Mouse (Mus musculus) kidney, embryonic 15.5 days (tissue): Measurements from ENCODE around the gene Zcchc24. TPM values are rescaled to one million over a fixed set of nuclear protein-coding genes. Genes with fewer than 3 reads are reported as not detected.
A peak's percentile ranks its signal among the peaks of the same experiment; 100 is the strongest.

Experiments
- ATAC-seq: fragments of 200-750 bp; cut with Nextera tagmentation; replicated peaks from 2 replicates; pipeline ENCODE4 v1.8.0; 2017; ENCODE audit warnings: moderate TSS enrichment; ENCODE audit not compliant: low FRiP score
- H3K27ac ChIP-seq: fragments of 300-500 bp; sonication (generic); 2 replicates; pipeline ENCODE4 v1.5.1; 2015; ENCODE audit warnings: mild to moderate bottlenecking, inconsistent platforms
- H3K27me3 ChIP-seq: fragments of 300-500 bp; sonication (generic); 2 replicates; pipeline ENCODE4 v1.6.1; 2015; ENCODE audit warnings: inconsistent platforms
- H3K36me3 ChIP-seq: fragments of 300-500 bp; sonication (generic); 2 replicates; pipeline ENCODE4 v1.6.1; 2015; ENCODE audit warnings: inconsistent platforms
- H3K4me1 ChIP-seq: fragments of 300-500 bp; sonication (generic); 2 replicates; pipeline ENCODE4 v1.6.1; 2015; ENCODE audit warnings: inconsistent platforms
- H3K4me2 ChIP-seq: fragments of 300-500 bp; sonication (generic); 2 replicates; pipeline ENCODE4 v1.6.1; 2015; ENCODE audit warnings: moderate library complexity, mild to moderate bottlenecking, inconsistent platforms
- H3K4me3 ChIP-seq: fragments of 300-500 bp; sonication (generic); replicated peaks from 2 replicates; pipeline ENCODE4 v1.5.1; 2015; ENCODE audit warnings: mild to moderate bottlenecking, inconsistent platforms
- H3K9ac ChIP-seq: fragments of 300-500 bp; sonication (generic); 2 replicates; pipeline ENCODE4 v1.6.1; 2015; ENCODE audit warnings: mild to moderate bottlenecking, inconsistent platforms
- H3K9me3 ChIP-seq: fragments of 300-500 bp; sonication (generic); replicated peaks from 2 replicates; pipeline ENCODE4 v1.6.1; 2016; ENCODE audit warnings: inconsistent platforms
- WGBS: fragments of 180-500 bp; shearing (Covaris S2); methylation state at CpG from one replicate; pipeline ENCODE4 v1.1.7; 2015; ENCODE audit warnings: mixed read lengths; 5-methylcytosine and 5-hydroxymethylcytosine counted together
- polyA plus RNA-seq: library from polyadenylated mRNA; unstranded; fragments of >200 nt; fragmentation: Nextera tagmentation; extraction: Ambion mirVana; gene quantifications from 2 replicates; pipeline ENCODE4 v1.2.1, GENCODE M21; 2015

Zcchc24 gene
- polyA plus RNA-seq, 1 experiment from 2014 or later: 21.0 TPM

DNA sequence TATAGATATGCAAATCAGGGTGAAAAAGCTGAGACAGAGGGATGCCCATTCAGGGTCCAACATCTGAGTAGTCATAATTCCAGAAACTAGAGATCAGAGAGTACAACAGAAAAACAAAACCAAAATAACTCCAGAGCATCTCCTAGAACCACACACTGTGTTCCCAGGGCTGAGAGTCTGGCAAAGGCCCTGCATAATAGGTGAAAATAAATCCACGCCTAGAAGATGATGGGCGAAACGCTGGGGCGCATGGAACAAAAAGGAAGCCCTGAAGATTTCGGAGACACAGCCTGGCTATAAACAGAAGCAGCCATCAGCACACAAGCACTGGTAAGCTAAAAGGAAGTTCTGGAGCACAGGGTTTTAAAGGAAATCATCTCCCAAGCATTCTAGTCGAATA is 26.2 kb upstream of the Zcchc24 start:
- no peak overlapping the region for H3K9ac ChIP-seq
- H3K27me3 ChIP-seq: peaks cover 4% of the 10 kb centered on the region; the same call in 1 of the 2 replicates
- 65% methylated on average over 6 of the region's 6 CpGs for WGBS
- 0 out of 2 replicates have a peak overlapping the region, but pooled peaks have one; percentile 16 for H3K4me2 ChIP-seq
- no peaks in the 10 kb centered on the region for H3K9me3 ChIP-seq
- H3K4me3 ChIP-seq: no peak overlapping the region
- H3K4me1 ChIP-seq: peaks cover 23% of the 10 kb centered on the region
- peak overlapping the region; percentile 83 for H3K27ac ChIP-seq
- no peak for ATAC-seq
- no peaks in the 10 kb centered on the region for H3K36me3 ChIP-seq

DNA sequence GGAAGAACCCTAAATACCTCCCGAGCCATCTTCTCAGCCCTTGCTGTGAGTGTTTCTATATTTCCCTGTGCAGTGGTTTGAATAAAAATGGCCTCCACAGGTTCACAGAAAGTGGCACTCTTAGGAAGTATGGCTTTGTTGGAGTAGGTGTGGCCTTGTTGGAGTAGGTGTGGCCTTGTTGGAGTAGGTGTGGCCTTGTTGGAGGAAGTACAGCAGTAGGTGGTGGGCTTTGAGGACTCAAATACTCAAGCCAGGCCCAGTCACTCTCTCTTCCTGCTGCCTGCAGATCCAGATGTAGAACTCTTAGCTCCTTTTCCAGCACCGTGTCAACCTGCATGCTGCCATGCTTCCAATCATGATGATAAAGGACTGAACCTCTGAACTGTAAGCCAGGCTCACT is 25.5 kb upstream of the Zcchc24 start:
- Histone ChIP-seq H3K4me2 (no peak overlapping the region), H3K4me1 (peaks cover 18% of the 10 kb centered on the region), H3K9ac (no peak overlapping the region), H3K36me3 (no peaks in the 10 kb centered on the region), H3K9me3 (no peaks in the 10 kb centered on the region), H3K27ac (no peak overlapping the region), H3K4me3 (no peak overlapping the region), H3K27me3 (no peaks in the 10 kb centered on the region)
- WGBS: 93% methylated on average over 2 of the region's 2 CpGs
- ATAC-seq: no peak

DNA sequence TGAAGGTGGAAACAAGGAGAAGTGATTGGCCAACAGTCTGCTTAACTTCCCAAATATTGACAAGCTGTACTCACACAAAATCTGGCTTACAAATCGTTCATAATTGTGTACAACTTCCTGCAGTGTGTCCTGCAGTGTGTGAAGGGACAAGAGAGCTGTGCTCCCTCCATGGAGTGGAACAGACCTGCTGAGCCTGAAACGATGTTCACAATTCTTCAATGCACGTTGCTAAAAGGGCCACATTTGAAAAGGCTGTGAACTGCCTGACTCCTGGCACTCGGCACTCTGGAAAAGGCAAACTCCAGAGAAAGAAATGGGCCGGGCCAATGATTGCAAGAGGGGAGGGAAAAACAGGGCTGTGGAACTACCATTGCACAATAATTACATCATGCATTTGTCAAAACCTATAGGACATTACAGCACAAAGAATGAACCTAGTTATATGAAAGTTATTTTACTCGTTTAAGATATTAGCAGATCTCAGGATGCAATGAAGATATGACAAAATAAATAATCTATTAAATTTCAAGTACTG is 22.0 kb upstream of the Zcchc24 start:
- H3K27ac ChIP-seq: no peak overlapping the region
- ATAC-seq: no peak
- 68% methylated on average over 6 of the region's 6 CpGs for WGBS

DNA sequence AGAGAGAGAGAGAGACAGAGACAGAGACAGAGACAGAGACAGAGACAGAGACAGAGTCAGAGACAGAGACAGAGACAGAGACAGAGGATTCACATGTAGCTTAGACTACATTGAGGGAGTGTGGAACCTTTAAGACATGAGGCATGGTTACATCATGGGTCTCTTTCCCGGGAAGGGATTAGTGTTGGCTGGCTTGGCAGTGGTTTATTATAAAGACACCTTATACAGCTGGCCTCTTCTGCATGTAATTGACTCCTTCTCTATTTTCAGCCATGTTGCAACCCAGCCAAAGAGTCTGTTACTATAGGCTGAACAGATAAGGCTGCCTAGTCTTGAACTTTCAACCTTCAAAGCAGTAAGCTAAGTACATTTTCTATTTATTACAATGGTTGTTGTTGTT is 21.1 kb upstream of the Zcchc24 start:
- Histone ChIP-seq H3K9me3 (no peaks in the 10 kb centered on the region), H3K36me3 (no peaks in the 10 kb centered on the region), H3K27me3 (no peaks in the 10 kb centered on the region), H3K27ac (no peak overlapping the region), H3K9ac (no peak overlapping the region), H3K4me2 (no peak overlapping the region), H3K4me3 (no peak overlapping the region), H3K4me1 (peaks cover 21% of the 10 kb centered on the region)
- ATAC-seq: no peak
- 59% methylated on average over 1 of the region's 1 CpGs for WGBS

More for the DNA sequence above, 22.0 kb upstream of the Zcchc24 start:
- no peak overlapping the region for H3K4me2 ChIP-seq
- no peaks in the 10 kb centered on the region for H3K9me3 ChIP-seq
- no peak overlapping the region for H3K4me3 ChIP-seq
- H3K9ac ChIP-seq: no peak overlapping the region
- peaks cover 24% of the 10 kb centered on the region for H3K4me1 ChIP-seq
- no peaks in the 10 kb centered on the region for H3K36me3 ChIP-seq
- no peaks in the 10 kb centered on the region for H3K27me3 ChIP-seq

DNA sequence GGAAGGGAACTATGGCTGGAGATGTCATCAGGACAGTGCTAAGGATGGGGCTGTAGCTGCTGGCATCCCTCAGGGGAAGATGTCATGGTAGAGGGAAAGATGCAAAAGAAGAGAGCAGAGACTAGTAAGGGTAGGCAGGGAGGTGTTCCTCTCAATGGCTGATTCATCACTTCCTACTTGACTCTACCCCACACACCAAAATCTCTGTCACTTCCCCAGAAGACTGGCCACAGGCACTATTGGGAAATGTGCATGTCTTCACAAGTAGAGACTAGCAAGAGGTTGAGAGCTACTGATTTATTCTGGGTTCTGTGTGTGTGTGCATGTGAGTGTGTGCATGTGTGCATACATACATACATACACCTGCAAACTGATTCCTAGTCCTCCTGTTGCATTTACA is 20.4 kb upstream of the Zcchc24 start:
- Histone ChIP-seq H3K36me3 (no peaks in the 10 kb centered on the region), H3K27ac (no peak overlapping the region), H3K27me3 (no peaks in the 10 kb centered on the region), H3K4me1 (peaks cover 21% of the 10 kb centered on the region), H3K4me2 (no peak overlapping the region), H3K9me3 (no peaks in the 10 kb centered on the region), H3K9ac (no peak overlapping the region), H3K4me3 (no peak overlapping the region)
- no peak for ATAC-seq

GRCm38 (mm10) chr14:25788201-25788600 is 19.4 kb upstream of the Zcchc24 start:
- Histone ChIP-seq H3K9ac (no peak overlapping the region), H3K4me2 (no peak overlapping the region), H3K36me3 (no peaks in the 10 kb centered on the region), H3K27ac (0 out of 2 replicates have a peak overlapping the region, but pooled peaks have one; percentile 82), H3K27me3 (no peaks in the 10 kb centered on the region), H3K9me3 (no peaks in the 10 kb centered on the region), H3K4me3 (no peak overlapping the region), H3K4me1 (peaks cover 28% of the 10 kb centered on the region)
- ATAC-seq: no peak
- 63% methylated on average over 5 of the region's 5 CpGs for WGBS

DNA sequence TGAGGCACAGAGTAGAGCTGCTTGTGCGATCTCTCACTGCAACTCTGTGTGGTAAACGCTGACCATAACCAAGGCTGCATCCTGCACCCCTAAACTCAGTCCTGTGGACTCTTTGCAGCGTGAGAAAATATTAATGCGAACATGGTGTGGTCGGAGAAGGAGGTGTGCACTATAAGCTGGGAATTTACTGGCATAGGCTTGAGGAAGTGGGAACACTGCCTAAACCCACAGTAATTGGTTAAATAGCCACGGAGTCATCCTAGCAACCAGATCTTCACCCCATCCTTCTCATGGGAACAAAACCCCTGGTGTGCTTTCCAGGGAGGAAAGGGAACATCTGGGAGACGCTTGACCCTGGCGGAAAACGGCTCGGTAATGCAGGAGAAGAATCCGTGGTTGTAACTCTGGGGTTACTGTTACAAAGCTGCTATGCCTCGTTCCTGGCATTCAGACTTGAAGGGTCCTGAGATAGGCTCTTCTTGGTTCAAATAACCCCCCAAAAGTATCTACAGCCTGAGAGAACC is 18.6 kb upstream of the Zcchc24 start:
- Histone ChIP-seq H3K36me3 (no peaks in the 10 kb centered on the region), H3K27ac (peak overlapping the region; percentile 82), H3K4me2 (no peak overlapping the region), H3K9me3 (no peaks in the 10 kb centered on the region), H3K27me3 (no peaks in the 10 kb centered on the region), H3K9ac (no peak overlapping the region), H3K4me1 (peaks cover 36% of the 10 kb centered on the region), H3K4me3 (no peak overlapping the region)
- no peak for ATAC-seq
- 46% methylated on average over 12 of the region's 12 CpGs for WGBS

DNA sequence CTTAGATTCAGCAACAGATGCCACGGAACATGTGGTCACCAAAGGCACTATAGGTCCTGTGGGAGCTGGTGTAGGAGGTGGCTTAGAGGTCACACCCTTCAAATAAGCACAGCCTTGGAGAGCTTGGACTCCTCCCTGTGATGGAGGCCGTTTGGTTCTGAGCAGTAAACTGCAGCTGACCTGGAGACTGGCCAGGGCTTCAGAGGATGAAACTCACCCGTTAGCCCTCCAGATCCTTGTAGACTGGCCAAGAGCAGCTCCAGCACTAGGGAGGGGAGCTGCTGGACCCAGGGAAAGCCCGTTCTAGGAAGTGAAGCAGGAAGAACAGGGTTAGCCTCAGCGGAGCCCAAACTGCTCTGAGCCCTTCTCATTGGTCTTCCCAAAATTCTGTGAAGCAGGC is 18.1 kb upstream of the Zcchc24 start:
- 19% methylated on average over 5 of the region's 5 CpGs for WGBS
- H3K27ac ChIP-seq: peak overlapping the region; percentile 82
- ATAC-seq: peak; percentile 86
- H3K4me2 ChIP-seq: no peak overlapping the region
- no peaks in the 10 kb centered on the region for H3K27me3 ChIP-seq
- H3K4me3 ChIP-seq: no peak overlapping the region
- H3K9me3 ChIP-seq: no peaks in the 10 kb centered on the region
- no peak overlapping the region for H3K9ac ChIP-seq
- H3K4me1 ChIP-seq: peaks cover 39% of the 10 kb centered on the region
- H3K36me3 ChIP-seq: no peaks in the 10 kb centered on the region

- WGBS: 91% methylated on average over 4 of the region's 4 CpGs
- Histone ChIP-seq H3K27me3 (no peaks in the 10 kb centered on the region), H3K4me1 (peaks cover 39% of the 10 kb centered on the region), H3K36me3 (no peaks in the 10 kb centered on the region), H3K4me3 (no peak overlapping the region), H3K4me2 (no peak overlapping the region), H3K9ac (no peak overlapping the region), H3K9me3 (no peaks in the 10 kb centered on the region), H3K27ac (no peak overlapping the region)
- no peak for ATAC-seq
These were observed 16.4 kb upstream of the Zcchc24 start for GRCm38 (mm10) chr14:25785210-25785609.

DNA sequence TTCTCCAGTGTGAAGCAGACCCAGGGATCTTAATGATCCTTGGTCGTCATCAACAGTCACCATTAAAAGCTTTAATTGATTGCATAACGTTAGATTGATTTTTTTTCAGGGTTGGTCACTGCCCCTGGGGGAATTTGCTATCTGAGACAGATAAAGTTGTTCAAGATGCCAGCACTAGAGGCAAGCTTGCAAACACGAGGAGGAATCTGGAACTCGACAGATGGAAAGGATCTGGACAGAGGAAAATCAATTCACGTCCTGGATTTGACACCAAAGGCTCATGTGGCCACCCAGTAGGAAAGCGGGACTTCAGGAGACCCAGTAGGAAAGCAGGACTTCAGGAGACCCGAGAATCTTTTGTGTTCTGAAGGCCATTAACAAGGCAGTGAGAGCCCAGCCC is 14.4 kb upstream of the Zcchc24 start:
- 29% methylated on average over 7 of the region's 7 CpGs for WGBS
- H3K27ac ChIP-seq: peak overlapping the region; percentile 48

GRCm38 (mm10) chr14:25780601-25781000 is 11.8 kb upstream of the Zcchc24 start:
- Histone ChIP-seq H3K4me1 (peaks cover 25% of the 10 kb centered on the region), H3K36me3 (no peaks in the 10 kb centered on the region), H3K4me3 (no peak overlapping the region), H3K27ac (no peak overlapping the region), H3K9me3 (no peaks in the 10 kb centered on the region), H3K27me3 (no peaks in the 10 kb centered on the region), H3K9ac (no peak overlapping the region), H3K4me2 (no peak overlapping the region)
- no peak for ATAC-seq
- WGBS: 73% methylated on average over 11 of the region's 11 CpGs

More for the DNA sequence above, 14.4 kb upstream of the Zcchc24 start:
- H3K4me3 ChIP-seq: no peak overlapping the region
- no peak overlapping the region for H3K9ac ChIP-seq
- ATAC-seq: no peak
- H3K27me3 ChIP-seq: no peaks in the 10 kb centered on the region
- no peak overlapping the region for H3K4me2 ChIP-seq
- no peaks in the 10 kb centered on the region for H3K9me3 ChIP-seq
- H3K4me1 ChIP-seq: peaks cover 39% of the 10 kb centered on the region
- H3K36me3 ChIP-seq: no peaks in the 10 kb centered on the region

DNA sequence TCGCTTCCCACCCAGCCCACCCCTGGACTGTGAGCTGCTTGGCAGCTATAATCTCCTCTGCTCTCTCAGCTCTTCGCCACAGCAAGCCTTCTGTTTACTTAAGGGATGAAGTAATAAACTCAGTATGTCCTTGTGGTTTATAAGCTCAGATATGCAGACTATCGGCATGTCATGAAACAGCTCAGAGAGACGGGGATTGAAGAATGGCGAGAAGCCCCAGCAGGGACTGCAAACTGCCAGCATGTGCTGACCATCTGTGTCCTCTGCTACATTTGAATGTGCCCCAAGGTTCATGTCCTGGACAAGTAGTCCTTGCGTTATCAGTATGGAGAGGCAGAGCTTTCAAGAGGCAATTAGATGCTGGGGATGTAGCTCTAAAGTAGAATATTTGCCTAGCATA is 7.5 kb upstream of the Zcchc24 start:
- no peak for ATAC-seq
- H3K4me3 ChIP-seq: no peak overlapping the region
- no peak overlapping the region for H3K27ac ChIP-seq
- no peaks in the 10 kb centered on the region for H3K36me3 ChIP-seq
- H3K9ac ChIP-seq: no peak overlapping the region
- no peaks in the 10 kb centered on the region for H3K27me3 ChIP-seq
- H3K4me1 ChIP-seq: peaks cover 20% of the 10 kb centered on the region
- 67% methylated on average over 6 of the region's 6 CpGs for WGBS
- H3K4me2 ChIP-seq: no peak overlapping the region
- H3K9me3 ChIP-seq: no peaks in the 10 kb centered on the region

DNA sequence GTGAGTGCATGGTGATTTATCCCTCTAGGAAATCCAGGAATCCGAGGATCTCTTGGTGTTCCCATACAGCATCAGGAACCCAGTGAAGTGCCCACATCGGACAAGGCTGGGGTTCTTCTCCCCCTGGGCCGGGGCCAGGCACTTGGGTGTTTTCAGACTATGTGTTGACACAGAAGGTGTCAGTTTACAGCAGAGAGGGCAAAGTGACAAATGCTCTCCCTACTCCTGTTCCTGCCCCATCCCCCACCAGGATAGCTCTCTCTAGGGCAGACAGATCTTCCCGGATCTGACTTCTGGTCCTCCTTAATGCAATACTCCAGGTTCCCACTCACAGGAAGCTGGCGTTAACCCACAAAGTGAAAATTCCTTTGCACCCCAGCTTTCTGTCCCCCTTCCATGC is 5.3 kb upstream of the Zcchc24 start:
- WGBS: 16% methylated on average over 5 of the region's 5 CpGs
- peak; percentile 57; the same call in 1 of the 2 replicates for ATAC-seq

More for the DNA sequence above, 5.3 kb upstream of the Zcchc24 start:
- H3K27ac ChIP-seq: no peak overlapping the region; the same call in 1 of the 2 replicates
- H3K9me3 ChIP-seq: no peaks in the 10 kb centered on the region
- H3K36me3 ChIP-seq: no peaks in the 10 kb centered on the region
- H3K4me3 ChIP-seq: no peak overlapping the region
- H3K4me2 ChIP-seq: no peak overlapping the region
- H3K9ac ChIP-seq: no peak overlapping the region
- H3K4me1 ChIP-seq: peaks cover 27% of the 10 kb centered on the region
- H3K27me3 ChIP-seq: no peaks in the 10 kb centered on the region
